Comparison of ENCODE assay signal across 9 mouse cellular contexts in genomic region chr8:119944096-119944811, GRCm38 (mm10). TPM values are rescaled to one million over a fixed set of nuclear protein-coding genes. Genes with fewer than 3 reads are reported as not detected.
A peak's percentile ranks its signal among the peaks of the same experiment; 100 is the strongest.
DNase-seq lines count a peak whose midpoint lies in the region; ATAC-seq lines count a peak whose summit lies in the region.
"Had no signal": no experiment of that assay in that cellular context is flagged by ENCODE, and none has a peak within 500 bp of the region (broad histone marks: within the 10 kb centered on the region; RNA-seq: fewer than 3 reads in every experiment).

No protein-coding gene starts in this region.

- WGBS in embryonic facial prominence, embryonic 13.5 days, result 56% methylated on average over 9 of the region's 9 CpGs
- WGBS in kidney, embryonic 16.5 days, result 50% methylated on average over 9 of the region's 9 CpGs
- WGBS in stomach, embryonic 14.5 days, result 60% methylated on average over 9 of the region's 9 CpGs

- DNase-seq in CD4-positive, CD25-positive, alpha-beta regulatory T cell, adult 2 months (ENCODE audit: low read depth, low spot score), result peak; percentile 86
- DNase-seq in adrenal gland, postnatal 4 days (ENCODE audit: low spot score in 2 of 2), result peak; percentile 46 to 70
- DNase-seq in heart, adult 8-10 months (ENCODE audit: low spot score), result peak; percentile 73
- DNase-seq in liver, result peak; percentile 75
- peak; percentile 55 to 61 for DNase-seq in natural killer cell, adult 2 months (ENCODE audit: low spot score in 2 of 2)

- H3K36me3 ChIP-seq in embryonic facial prominence, embryonic 13.5 days, result peaks cover 81% of the 10 kb centered on the region
- H3K36me3 ChIP-seq in kidney, embryonic 16.5 days (ENCODE audit: insufficient read depth, low read length), result peaks cover 56% of the 10 kb centered on the region
- peaks cover 70% of the 10 kb centered on the region for H3K36me3 ChIP-seq in stomach, embryonic 14.5 days (ENCODE audit: control insufficient read depth, insufficient read depth, low read length)

- H3K4me2 ChIP-seq in embryonic facial prominence, embryonic 13.5 days, result no peak overlapping the region
- no peak overlapping the region for H3K4me2 ChIP-seq in kidney, embryonic 16.5 days (replicated peaks; ENCODE audit: low read depth, low read length)
- H3K4me2 ChIP-seq in stomach, embryonic 14.5 days (replicated peaks; ENCODE audit: low read depth, low read length), result no peak overlapping the region

- no peak overlapping the region for H3K27ac ChIP-seq in embryonic facial prominence, embryonic 13.5 days
- H3K27ac ChIP-seq in kidney, embryonic 16.5 days (ENCODE audit: low read length), result no peak overlapping the region
- no peak overlapping the region for H3K27ac ChIP-seq in stomach, embryonic 14.5 days (ENCODE audit: low read length)

- no peaks in the 10 kb centered on the region for H3K9me3 ChIP-seq in embryonic facial prominence, embryonic 13.5 days
- no peaks in the 10 kb centered on the region for H3K9me3 ChIP-seq in kidney, embryonic 16.5 days (ENCODE audit: low read length)
- H3K9me3 ChIP-seq in stomach, embryonic 14.5 days (ENCODE audit: control insufficient read depth, low read depth, low read length), result no peaks in the 10 kb centered on the region

- peaks cover 4% of the 10 kb centered on the region; the same call in 1 of the 2 replicates for H3K4me1 ChIP-seq in embryonic facial prominence, embryonic 13.5 days
- H3K4me1 ChIP-seq in kidney, embryonic 16.5 days (ENCODE audit: insufficient read depth, low read length), result peaks cover 10% of the 10 kb centered on the region
- no peaks in the 10 kb centered on the region for H3K4me1 ChIP-seq in stomach, embryonic 14.5 days (ENCODE audit: control insufficient read depth, insufficient read depth, low read length)

- no peak overlapping the region for H3K9ac ChIP-seq in embryonic facial prominence, embryonic 13.5 days
- H3K9ac ChIP-seq in kidney, embryonic 16.5 days (replicated peaks; ENCODE audit: low read length), result no peak overlapping the region
- no peak overlapping the region for H3K9ac ChIP-seq in stomach, embryonic 14.5 days (replicated peaks; ENCODE audit: low read depth, low read length)

- no peaks in the 10 kb centered on the region for H3K27me3 ChIP-seq in embryonic facial prominence, embryonic 13.5 days
- H3K27me3 ChIP-seq in kidney, embryonic 16.5 days (ENCODE audit: insufficient read depth, low read length), result no peaks in the 10 kb centered on the region
- H3K27me3 ChIP-seq in stomach, embryonic 14.5 days (ENCODE audit: control insufficient read depth, insufficient read depth, low read length), result no peaks in the 10 kb centered on the region

- H3K4me3 ChIP-seq in embryonic facial prominence, embryonic 13.5 days, result no peak overlapping the region
- no peak overlapping the region for H3K4me3 ChIP-seq in kidney, embryonic 16.5 days (ENCODE audit: low read length)
- H3K4me3 ChIP-seq in stomach, embryonic 14.5 days (ENCODE audit: low read depth, low read length), result no peak overlapping the region
- H3K4me3 ChIP-seq: erythroblast, embryonic 14.5 days had no signal

- ATAC-seq in embryonic facial prominence, embryonic 13.5 days (ENCODE audit: insufficient number of reproducible peaks, insufficient read depth, low FRiP score, low TSS enrichment, low read depth), result 0 out of 2 replicates have a peak, but pooled peaks have one; percentile 17
- ATAC-seq in kidney, embryonic 16.5 days (ENCODE audit: low FRiP score, low TSS enrichment), result peak; percentile 74
- peak; percentile 71; the same call in 1 of the 2 replicates for ATAC-seq in stomach, embryonic 14.5 days (ENCODE audit: insufficient number of reproducible peaks, insufficient read depth, low FRiP score, low read depth)

RNA-seq across cellular contexts. Expression of gene Gm20388, which starts 33.6 kb away (rescaled TPM):
- 1 to 10 TPM in 1 of 2 experiments, not detected in 1; 8.8 TPM for total RNA-seq in adrenal gland, postnatal 4 days (2021)
- polyA plus RNA-seq in embryonic facial prominence, embryonic 13.5 days (2015; fragmentation: Nextera tagmentation; extraction: Ambion mirVana), result 7.1 TPM in 1 of 2 replicates, not detected in the other
- 1 to 10 TPM in 2 of 4 experiments, not detected in 2; 4.2 to 6.7 TPM for total RNA-seq in heart, adult 8-10 months (2022)
- 2.9 and 7.7 TPM in 2 replicates for polyA plus RNA-seq in kidney, embryonic 16.5 days (2015; fragmentation: Nextera tagmentation; extraction: Ambion mirVana)
- polyA plus RNA-seq in stomach, embryonic 14.5 days (2014; fragmentation: Nextera tagmentation; extraction: Ambion mirVana), result 6.2 and 11.4 TPM in 2 replicates

RNA-seq across cellular contexts. Expression of gene Usp10, which starts 34.1 kb away (rescaled TPM):
- total RNA-seq in adrenal gland, postnatal 4 days (2021), result 100 to 1,000 TPM; 108 to 127 TPM
- 127 and 144 TPM in 2 replicates for polyA plus RNA-seq in embryonic facial prominence, embryonic 13.5 days (2015; fragmentation: Nextera tagmentation; extraction: Ambion mirVana)
- total RNA-seq in heart, adult 8-10 months (2022), result 10 to 100 TPM; 50.7 to 55.9 (median 53.9) TPM
- polyA plus RNA-seq in kidney, embryonic 16.5 days (2015; fragmentation: Nextera tagmentation; extraction: Ambion mirVana), result 194 and 197 TPM in 2 replicates
- 110 and 114 TPM in 2 replicates for polyA plus RNA-seq in stomach, embryonic 14.5 days (2014; fragmentation: Nextera tagmentation; extraction: Ambion mirVana)

RNA-seq across cellular contexts. Expression of gene Crispld2, which starts 48.0 kb away (rescaled TPM):
- 10 to 100 TPM in 1 of 2 experiments, 1 to 10 TPM in 1; 9.9 to 11.7 TPM for total RNA-seq in adrenal gland, postnatal 4 days (2021)
- 6.9 and 7.8 TPM in 2 replicates for polyA plus RNA-seq in embryonic facial prominence, embryonic 13.5 days (2015; fragmentation: Nextera tagmentation; extraction: Ambion mirVana)
- 10 to 100 TPM; 20.9 to 28.7 (median 27.4) TPM for total RNA-seq in heart, adult 8-10 months (2022)
- 8.7 and 10.1 TPM in 2 replicates for polyA plus RNA-seq in kidney, embryonic 16.5 days (2015; fragmentation: Nextera tagmentation; extraction: Ambion mirVana)
- polyA plus RNA-seq in stomach, embryonic 14.5 days (2014; fragmentation: Nextera tagmentation; extraction: Ambion mirVana), result 28.0 and 29.1 TPM in 2 replicates
- polyA plus RNA-seq: erythroblast, embryonic 14.5 days had no signal

Comparison
In these comparisons a context has a peak if more than half of its experiments do, and no peak if none do; other contexts are left out.
1. ATAC-seq: peak in every context shown above with its lines; median percentile 74 in kidney, embryonic 16.5 days; 71 in stomach, embryonic 14.5 days; 17 in embryonic facial prominence, embryonic 13.5 days.